Mouse (Mus musculus): ENCODE measurements at regions not wholly inside any gene's neighbourhood (a gene's known extent, or its start where the extent isn't known, plus 50 kb on each side); places are given as distances from the start of the nearest gene placed in this dataset.
"Not testable (repeated sequence)": the region's sequence is repeated elsewhere in the genome, so short reads cannot be mapped to it uniquely, and the experiment has no call there.

DNA sequence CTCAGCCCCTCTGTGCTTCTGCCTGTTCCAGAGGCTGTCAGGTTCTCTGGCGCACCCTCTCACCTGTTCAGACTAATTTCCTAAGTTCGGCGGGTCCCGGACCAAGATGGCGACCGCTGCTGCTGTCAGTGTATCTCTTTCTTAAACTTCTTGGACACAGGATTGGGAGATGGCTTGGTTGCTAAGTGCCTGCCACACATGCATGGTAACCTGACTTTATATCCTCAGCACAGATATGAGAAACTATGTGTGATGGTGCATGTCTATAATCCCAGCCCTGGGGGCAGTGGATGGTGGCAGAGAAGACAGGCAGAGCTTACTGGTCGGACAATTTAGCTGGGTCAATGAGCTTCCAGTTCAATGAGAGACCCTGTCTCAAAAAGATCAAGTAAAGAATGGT lies 126.3 kb downstream of the Dmrta2 start:
- TF ChIP-seq CTCF, POLR2A (IDR thresholded peaks at IDR 0.05; ENCODE audit: insufficient read depth, low read depth, low read length): not testable (repeated sequence)

Data from olfactory bulb, adult 2 months (tissue).